15 mouse cellular contexts compared by ENCODE assay signal in the genomic region with DNA sequence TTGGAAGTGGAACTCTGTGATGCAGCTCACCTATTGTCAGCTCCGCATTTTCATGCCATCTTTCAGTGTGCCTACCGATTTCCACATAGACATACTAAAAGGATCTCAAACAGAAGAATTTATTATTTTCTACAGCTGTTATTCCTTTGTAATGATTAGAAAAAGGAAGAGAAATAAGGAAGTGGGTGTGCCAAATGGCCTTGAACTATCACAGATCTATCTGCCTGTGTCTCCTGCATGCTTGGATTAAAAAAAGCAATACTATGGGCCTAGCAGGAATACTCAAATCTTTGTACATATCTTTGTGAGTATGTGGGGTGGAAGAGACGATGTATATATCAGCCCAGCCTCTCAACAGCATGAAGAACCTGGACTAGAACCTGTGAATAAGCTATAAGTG.
"Had no signal": no experiment of that assay in that cellular context is flagged by ENCODE, and none has a peak within 500 bp of the region (broad histone marks: within the 10 kb centered on the region; RNA-seq: fewer than 3 reads in every experiment).

No protein-coding gene starts in this region.

- H3K36me3 ChIP-seq: midbrain, embryonic 13.5 days; midbrain, embryonic 15.5 days; neural tube, embryonic 12.5 days; stomach, embryonic 15.5 days had no signal

- H3K9ac ChIP-seq: lung, embryonic 14.5 days; midbrain, embryonic 13.5 days; midbrain, embryonic 15.5 days; neural tube, embryonic 12.5 days; stomach, embryonic 15.5 days had no signal

- H3K27ac ChIP-seq: macrophage; midbrain, embryonic 13.5 days; midbrain, embryonic 15.5 days; neural tube, embryonic 12.5 days; stomach, embryonic 15.5 days; stomach, postnatal 0 days had no signal

- H3K4me3 ChIP-seq: megakaryocyte, embryonic 14.5 days; midbrain, embryonic 13.5 days; midbrain, embryonic 15.5 days; neural tube, embryonic 12.5 days; stomach, embryonic 15.5 days had no signal

- H3K4me1 ChIP-seq: midbrain, embryonic 13.5 days; midbrain, embryonic 15.5 days; neural tube, embryonic 12.5 days; stomach, embryonic 15.5 days had no signal

- H3K9me3 ChIP-seq: megakaryocyte, embryonic 14.5 days; midbrain, embryonic 13.5 days; midbrain, embryonic 15.5 days; neural tube, embryonic 12.5 days; stomach, embryonic 15.5 days had no signal

- H3K4me2 ChIP-seq: lung, embryonic 14.5 days; midbrain, embryonic 11.5 days; midbrain, embryonic 13.5 days; midbrain, embryonic 15.5 days; neural tube, embryonic 12.5 days; stomach, embryonic 15.5 days had no signal

- ATAC-seq: midbrain, embryonic 13.5 days; midbrain, embryonic 15.5 days had no signal

- H3K27me3 ChIP-seq: midbrain, embryonic 13.5 days; midbrain, embryonic 15.5 days; neural tube, embryonic 12.5 days; stomach, embryonic 15.5 days had no signal

- DNase-seq: lung, adult 18-20 months; lung, embryonic 14.5 days; lung, postnatal 10 days; right cerebral cortex, postnatal 14 days; thymus, adult 2 months; thymus, postnatal 25 days; thymus, postnatal 4 days had no signal
